Mouse (Mus musculus) megakaryocyte, embryonic 14.5 days (primary cell): ENCODE data around the gene Zfp108. TPM values are rescaled to one million over a fixed set of nuclear protein-coding genes. Genes with fewer than 3 reads are reported as not detected.
"Not testable (repeated sequence)": the region's sequence is repeated elsewhere in the genome, so short reads cannot be mapped to it uniquely, and the experiment has no call there.

Source experiments
- H3K27me3 ChIP-seq: replicated peaks from 2 replicates; pipeline ENCODE3; 2012; ENCODE audit warnings: inconsistent platforms
- H3K36me3 ChIP-seq: replicated peaks from 2 replicates; pipeline ENCODE3; 2012; ENCODE audit warnings: low read length, inconsistent platforms, mixed read lengths
- H3K4me1 ChIP-seq: 2 replicates; pipeline ENCODE4 v1.6.1; 2012; ENCODE audit warnings: inconsistent platforms
- H3K4me3 ChIP-seq: replicated peaks from 2 replicates; pipeline ENCODE3; 2012; ENCODE audit warnings: moderate library complexity, mild to moderate bottlenecking, inconsistent platforms
- H3K9me3 ChIP-seq: 2 replicates; pipeline ENCODE4 v1.6.1; 2012; ENCODE audit warnings: inconsistent platforms
- FLI1 ChIP-seq: IDR thresholded peaks from 2 replicates; pipeline ENCODE4 v1.6.1; 2012; ENCODE audit warnings: low read length, inconsistent platforms, mixed read lengths
- GATA1 ChIP-seq: IDR thresholded peaks from 3 replicates; pipeline ENCODE4 v1.6.1; 2012; ENCODE audit warnings: mixed read lengths, low read length, inconsistent platforms, borderline replicate concordance
- polyA plus RNA-seq: library from polyadenylated mRNA; stranded (reverse); fragments of >175 nt; gene quantifications from 2 replicates; pipeline ENCODE4 v1.2.3, GENCODE M21; 2012; ENCODE audit warnings: low replicate concordance; ENCODE audit not compliant: insufficient read depth

Zfp108 gene
- polyA plus RNA-seq, 1 experiment: not detected

GRCm38 (mm10) chr7:24260000-24260312, 5.4 kb downstream of the Zfp108 start:
- H3K4me3 ChIP-seq: no peak overlapping the region
- TF ChIP-seq FLI1 (no peak), GATA1 (no peak)
- H3K27me3 ChIP-seq: no peaks in the 10 kb centered on the region
- peaks cover 22% of the 10 kb centered on the region for H3K36me3 ChIP-seq
- peaks cover 29% of the 10 kb centered on the region for H3K4me1 ChIP-seq
- no peaks in the 10 kb centered on the region for H3K9me3 ChIP-seq

- no peak overlapping the region for H3K4me3 ChIP-seq
- no peak for TF ChIP-seq FLI1
- TF ChIP-seq GATA1: no peak
- H3K27me3 ChIP-seq: no peaks in the 10 kb centered on the region
- no peaks in the 10 kb centered on the region for H3K36me3 ChIP-seq
- H3K4me1 ChIP-seq: peaks cover 13% of the 10 kb centered on the region
- no peaks in the 10 kb centered on the region for H3K9me3 ChIP-seq
Measured at GRCm38 (mm10) chr7:24268176-24269155, 13.9 kb downstream of the Zfp108 start.

GRCm38 (mm10) chr7:24269256-24269655, 14.7 kb downstream of the Zfp108 start:
- H3K9me3 ChIP-seq: no peaks in the 10 kb centered on the region

GRCm38 (mm10) chr7:24269667-24270287, 15.2 kb downstream of the Zfp108 start:
- peak overlapping the region; percentile 91 for H3K4me3 ChIP-seq
- TF ChIP-seq FLI1: no peak
- no peak for TF ChIP-seq GATA1

More at GRCm38 (mm10) chr7:24269256-24269655, 14.7 kb downstream of the Zfp108 start:
- Histone ChIP-seq H3K36me3 (no peaks in the 10 kb centered on the region), H3K27me3 (no peaks in the 10 kb centered on the region), H3K4me1 (peaks cover 13% of the 10 kb centered on the region), H3K4me3 (no peak overlapping the region)
- TF ChIP-seq GATA1 (no peak), FLI1 (no peak)

GRCm38 (mm10) chr7:24270288-24270672, 15.7 kb downstream of the Zfp108 start, which contains the start of gene Zfp93:
TSS of gene Zfp93 (plus strand) at chr7:24270420.
- Histone ChIP-seq H3K27me3 (no peaks in the 10 kb centered on the region), H3K9me3 (no peaks in the 10 kb centered on the region), H3K36me3 (peaks cover 10% of the 10 kb centered on the region), H3K4me1 (peaks cover 13% of the 10 kb centered on the region), H3K4me3 (peak within 1 kb of the TSS; percentile 91)
- TF ChIP-seq GATA1 (no peak), FLI1 (no peak)

More at GRCm38 (mm10) chr7:24269667-24270287, 15.2 kb downstream of the Zfp108 start:
- Histone ChIP-seq H3K27me3 (no peaks in the 10 kb centered on the region), H3K9me3 (no peaks in the 10 kb centered on the region), H3K36me3 (peaks cover 5% of the 10 kb centered on the region), H3K4me1 (peaks cover 13% of the 10 kb centered on the region)

- Histone ChIP-seq H3K36me3 (peaks cover 10% of the 10 kb centered on the region), H3K27me3 (no peaks in the 10 kb centered on the region), H3K4me3 (no peak overlapping the region), H3K4me1 (peaks cover 13% of the 10 kb centered on the region), H3K9me3 (0 out of 2 replicates have a peak, but pooled peaks cover 2% of the 10 kb centered on the region)
- no peak for TF ChIP-seq FLI1
- no peak for TF ChIP-seq GATA1
Measured at GRCm38 (mm10) chr7:24271191-24271590, 16.6 kb downstream of the Zfp108 start.

GRCm38 (mm10) chr7:24274456-24274855, 19.9 kb downstream of the Zfp108 start:
- peaks cover 9% of the 10 kb centered on the region for H3K4me1 ChIP-seq
- peaks cover 10% of the 10 kb centered on the region for H3K36me3 ChIP-seq
- 0 out of 2 replicates have a peak, but pooled peaks cover 3% of the 10 kb centered on the region for H3K9me3 ChIP-seq
- H3K4me3 ChIP-seq: no peak overlapping the region
- TF ChIP-seq FLI1 (no peak), GATA1 (no peak)
- no peaks in the 10 kb centered on the region for H3K27me3 ChIP-seq

- H3K4me1 ChIP-seq, H3K27me3 ChIP-seq, H3K36me3 ChIP-seq, H3K4me3 ChIP-seq: not testable (repeated sequence)
- H3K9me3 ChIP-seq: peaks cover 18% of the 10 kb centered on the region
Measured at GRCm38 (mm10) chr7:24278771-24279170, 24.2 kb downstream of the Zfp108 start.

GRCm38 (mm10) chr7:24280031-24280857, 25.6 kb downstream of the Zfp108 start:
- Histone ChIP-seq H3K27me3 (peaks cover 2% of the 10 kb centered on the region), H3K9me3 (peaks cover 24% of the 10 kb centered on the region), H3K36me3 (no peaks in the 10 kb centered on the region), H3K4me3 (no peak overlapping the region), H3K4me1 (0 out of 2 replicates have a peak, but pooled peaks cover 2% of the 10 kb centered on the region)
- TF ChIP-seq GATA1 (no peak), FLI1 (no peak)
